Mouse (Mus musculus) gastrocnemius, adult 2 months (tissue): ENCODE data around the gene Rap1gap2. TPM values are rescaled to one million over a fixed set of nuclear protein-coding genes. Genes with fewer than 3 reads are reported as not detected.
A peak's percentile ranks its signal among the peaks of the same experiment; 100 is the strongest.

ENCODE experiments used
- DNase-seq: peaks from one replicate; pipeline ENCODE4 v3.0.0; 2022
- H3K27ac ChIP-seq: fragments of 200-600 bp; 2 replicates; pipeline ENCODE4 v1.8.1; 2022; ENCODE audit warnings: mild to moderate bottlenecking
- H3K4me3 ChIP-seq: fragments of 200-600 bp; 2 replicates; pipeline ENCODE4 v1.8.1; 2022; ENCODE audit warnings: mild to moderate bottlenecking, moderate library complexity
- CTCF ChIP-seq: fragments of 200-600 bp; IDR thresholded peaks from 2 replicates; pipeline ENCODE4 v1.8.1; 2022; ENCODE audit warnings: antibody characterized with exemption, mild to moderate bottlenecking, moderate library complexity
- intact Hi-C: fragments of 180-260 bp; cut with DNase I; formaldehyde crosslinking; loops from one replicate; pipeline ENCODE4 v1.15.1; 2025
- total RNA-seq, 2 experiments: library from RNA; stranded (reverse); gene quantifications; 2 replicates each; pipeline ENCODE4 v1.2.3; 2021

Rap1gap2 gene
- total RNA-seq, 2 experiments from 2014 or later: 6.1 to 7.0 TPM

GRCm38 (mm10) chr11:74638791-74639411, 28.2 kb upstream of the Rap1gap2 start:
- no peak for DNase-seq
- Histone ChIP-seq H3K4me3 (peak overlapping the region; percentile 89), H3K27ac (peak overlapping the region; percentile 92)
- TF ChIP-seq CTCF: no peak
- intact Hi-C loops: loop anchor here (5.0 kb wide), 1 partner anchor 208 kb away; no protein-coding TSS in a partner anchor

DNA sequence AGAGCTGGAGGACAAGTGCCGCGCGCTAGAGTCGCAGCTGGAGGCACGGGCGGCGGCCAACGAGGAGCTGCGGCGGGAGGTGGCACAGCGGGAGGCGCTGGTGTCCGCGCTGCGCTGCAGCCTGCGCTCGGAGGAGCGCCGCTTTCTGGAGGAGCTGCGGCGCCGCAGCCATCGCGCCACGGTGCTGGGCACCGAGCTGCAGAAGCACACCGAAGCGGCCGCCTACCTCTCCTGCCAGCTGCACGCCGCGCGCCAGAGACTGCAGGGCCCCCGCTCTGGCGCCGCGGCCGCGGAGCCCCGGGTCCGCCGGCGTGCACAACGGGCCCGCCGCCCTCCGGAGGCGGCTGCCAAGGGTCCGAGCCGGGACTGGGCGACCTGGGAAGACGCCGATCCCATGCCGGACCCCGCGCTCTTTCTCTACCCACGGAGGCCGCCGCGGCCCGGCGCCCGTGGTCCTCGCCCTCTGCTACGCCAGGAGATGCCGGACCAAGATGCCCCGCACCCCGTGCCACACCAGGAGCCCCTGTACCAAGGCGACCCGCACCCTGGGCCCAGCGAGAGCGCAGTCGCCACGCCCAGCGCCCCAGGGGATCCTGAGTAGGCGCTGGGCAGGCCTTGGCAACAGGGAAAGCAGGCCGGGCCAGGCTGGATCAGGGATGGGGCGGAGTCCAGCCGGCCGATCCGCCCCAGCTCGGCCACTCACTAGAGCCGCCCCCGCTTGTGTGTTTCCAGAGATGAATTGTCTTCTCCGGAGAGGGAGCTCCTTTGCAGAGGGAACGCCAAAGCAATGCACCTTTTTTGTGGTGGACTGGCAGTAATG, 27.5 kb upstream of the Rap1gap2 start:
- DNase-seq: peak; percentile 92
- TF ChIP-seq CTCF: peak; percentile 68
- Histone ChIP-seq H3K4me3 (peak overlapping the region; percentile 89), H3K27ac (peak overlapping the region; percentile 92)
- intact Hi-C loops: loop anchor here (5.0 kb wide), 1 partner anchor 209 kb away; no protein-coding TSS in a partner anchor

DNA sequence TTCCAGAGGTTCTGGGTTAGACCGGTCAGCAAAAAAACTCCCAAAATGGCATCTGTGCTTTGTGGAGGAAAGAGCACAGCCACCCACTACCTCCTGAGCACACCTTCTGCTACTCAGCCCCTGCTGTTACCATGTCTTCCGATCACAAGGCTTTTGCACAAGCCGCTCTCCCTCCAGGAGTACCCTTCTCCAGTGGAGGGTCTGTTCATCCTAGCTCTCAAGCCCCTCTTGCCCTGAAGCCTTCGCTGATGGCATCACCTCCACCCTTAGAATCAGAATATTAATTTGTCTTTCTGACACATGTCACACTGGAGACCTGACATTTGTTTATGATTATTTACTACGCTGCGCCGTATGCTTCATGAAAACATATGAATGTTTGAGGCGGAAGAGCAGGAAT, 26.8 kb upstream of the Rap1gap2 start:
- Histone ChIP-seq H3K27ac (peak overlapping the region; percentile 92), H3K4me3 (peak overlapping the region; percentile 89)
- DNase-seq: no peak
- intact Hi-C loops: loop anchor here (5.0 kb wide), 1 partner anchor 210 kb away; no protein-coding TSS in a partner anchor
- TF ChIP-seq CTCF: no peak

DNA sequence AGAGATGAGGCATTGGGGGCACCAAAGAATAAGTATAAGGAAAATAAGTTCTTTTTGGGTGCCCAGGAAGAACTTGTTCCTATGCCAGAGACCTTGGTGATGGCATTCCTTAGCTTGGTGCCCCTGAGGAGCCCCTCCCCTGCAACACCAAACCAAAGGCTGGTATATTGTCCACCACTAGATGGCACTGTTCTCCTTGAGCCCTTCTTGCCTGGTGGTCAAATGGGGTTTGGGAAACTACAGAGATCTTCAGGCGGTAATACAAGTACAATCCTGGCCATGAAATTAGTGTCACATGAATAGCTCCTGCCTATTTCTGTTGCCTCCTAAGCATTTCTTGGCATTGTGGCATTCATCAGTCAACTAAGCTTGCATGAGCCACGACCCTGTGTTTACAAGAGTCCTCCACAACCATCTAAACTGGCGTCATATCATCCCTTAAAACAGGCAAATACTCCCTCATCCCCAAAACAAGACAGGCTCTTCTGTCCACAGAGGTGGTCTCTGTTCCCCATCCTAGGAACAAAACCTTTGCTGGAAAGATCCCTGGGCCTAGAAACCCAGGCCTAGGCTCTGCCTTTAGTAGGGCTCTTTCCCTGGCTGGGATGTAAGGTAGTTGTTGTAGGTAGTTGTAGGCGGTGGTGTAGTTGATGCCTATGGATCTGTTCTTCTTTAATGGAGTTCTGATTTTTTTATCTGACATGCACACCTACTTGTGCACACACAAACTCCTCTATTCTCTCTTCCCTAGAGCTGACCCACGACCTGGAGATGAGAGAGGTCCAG, 24.0 kb upstream of the Rap1gap2 start:
- intact Hi-C loops: loop anchor here (1.0 to 5.0 kb wide), 3 partner anchors 134 to 213 kb away; no protein-coding TSS in a partner anchor
- H3K27ac ChIP-seq: no peak overlapping the region
- peak; percentile 59 for DNase-seq
- no peak overlapping the region for H3K4me3 ChIP-seq
- peak; percentile 95 for TF ChIP-seq CTCF

- H3K4me3 ChIP-seq: no peak overlapping the region
- TF ChIP-seq CTCF: no peak
- intact Hi-C loops: loop anchor here (5.0 kb wide), 1 partner anchor 185 kb away; no protein-coding TSS in a partner anchor
- no peak for DNase-seq
- H3K27ac ChIP-seq: no peak overlapping the region
Observed at GRCm38 (mm10) chr11:74631880-74632789, 21.4 kb upstream of the Rap1gap2 start.

DNA sequence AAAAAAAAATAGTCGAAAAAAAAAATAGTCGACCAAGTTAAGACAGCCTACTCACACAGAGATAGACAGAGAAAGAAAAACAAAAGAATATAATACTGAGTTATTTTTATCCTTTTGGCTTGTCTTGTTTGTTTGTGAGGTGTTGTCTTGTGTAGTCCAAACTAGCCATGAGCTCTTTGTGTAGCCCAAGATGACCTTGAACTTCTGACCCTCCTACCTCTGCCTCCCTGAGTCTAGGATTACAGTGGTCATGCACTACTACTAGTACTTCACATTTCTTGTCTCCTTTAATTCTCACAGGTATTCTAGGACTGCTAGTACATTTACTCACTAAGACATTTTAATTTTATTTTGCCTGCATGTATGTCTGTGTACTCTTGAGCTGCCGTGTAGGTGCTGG, 16.8 kb upstream of the Rap1gap2 start:
- no peak for DNase-seq
- Histone ChIP-seq H3K4me3 (no peak overlapping the region), H3K27ac (no peak overlapping the region)
- intact Hi-C loops: no loop called here
- no peak for TF ChIP-seq CTCF

DNA sequence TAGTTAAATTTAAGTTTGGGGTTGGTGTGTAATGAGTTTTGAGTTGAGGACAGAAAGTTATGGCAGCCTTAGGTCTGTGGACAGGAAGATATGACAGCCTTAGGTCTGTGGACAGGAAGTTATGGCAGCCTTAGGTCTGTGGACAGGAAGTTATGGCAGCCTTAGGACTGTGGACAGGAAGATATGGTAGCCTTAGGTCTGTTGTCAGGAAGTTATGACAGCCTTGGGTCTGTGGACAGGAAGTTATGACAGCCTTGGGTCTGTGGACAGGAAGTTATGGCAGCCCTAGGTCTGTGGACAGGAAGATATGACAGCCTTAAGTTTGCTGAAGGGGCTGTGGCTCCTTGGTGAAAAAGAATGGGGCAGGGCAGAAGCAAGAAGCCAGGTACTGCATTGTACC, 14.6 kb upstream of the Rap1gap2 start:
- TF ChIP-seq CTCF: no peak
- intact Hi-C loops: no loop called here
- no peak overlapping the region for H3K4me3 ChIP-seq
- H3K27ac ChIP-seq: no peak overlapping the region
- no peak for DNase-seq

- H3K4me3 ChIP-seq: no peak overlapping the region
- DNase-seq: no peak
- H3K27ac ChIP-seq: no peak overlapping the region
- intact Hi-C loops: no loop called here
- TF ChIP-seq CTCF: no peak
Observed at GRCm38 (mm10) chr11:74623693-74624092, 13.0 kb upstream of the Rap1gap2 start.

DNA sequence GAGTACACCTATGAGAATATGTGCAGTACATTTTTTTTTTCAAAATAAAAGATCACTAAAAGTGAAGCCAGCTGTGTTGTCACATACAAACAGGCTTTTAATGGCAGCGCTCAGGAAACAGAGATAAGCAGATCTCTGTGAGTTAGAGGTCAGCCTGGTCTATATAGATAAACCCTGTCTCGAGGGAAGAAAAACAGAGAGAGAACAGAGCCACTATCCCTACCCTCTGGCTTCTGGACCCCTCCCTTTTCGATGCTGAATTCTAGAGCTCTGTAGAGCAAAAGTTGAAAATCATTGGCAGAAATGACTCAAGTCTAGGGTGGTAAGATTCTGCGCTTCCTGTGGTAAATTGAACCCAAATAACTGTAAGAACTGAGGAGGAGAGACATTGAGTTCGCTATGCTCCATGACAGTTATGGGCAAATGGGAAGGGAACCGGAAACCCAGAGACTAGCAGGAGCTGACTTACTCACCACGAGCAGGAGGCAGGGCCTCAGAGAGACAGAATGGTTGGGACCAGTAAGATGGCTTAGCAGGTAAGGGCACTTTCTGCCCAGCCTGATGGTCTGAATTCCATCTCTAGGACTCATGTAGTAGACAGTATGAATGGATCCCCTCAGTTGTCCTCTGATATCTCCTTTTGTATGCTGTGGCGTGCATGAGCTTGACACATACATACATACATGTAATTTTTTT, 11.4 kb upstream of the Rap1gap2 start:
- no peak for DNase-seq
- H3K27ac ChIP-seq: no peak overlapping the region
- intact Hi-C loops: no loop called here
- TF ChIP-seq CTCF: no peak
- no peak overlapping the region for H3K4me3 ChIP-seq

GRCm38 (mm10) chr11:74619956-74620300, 9.2 kb upstream of the Rap1gap2 start:
- no peak for TF ChIP-seq CTCF
- intact Hi-C loops: no loop called here
- Histone ChIP-seq H3K27ac (no peak overlapping the region), H3K4me3 (no peak overlapping the region)
- no peak for DNase-seq

DNA sequence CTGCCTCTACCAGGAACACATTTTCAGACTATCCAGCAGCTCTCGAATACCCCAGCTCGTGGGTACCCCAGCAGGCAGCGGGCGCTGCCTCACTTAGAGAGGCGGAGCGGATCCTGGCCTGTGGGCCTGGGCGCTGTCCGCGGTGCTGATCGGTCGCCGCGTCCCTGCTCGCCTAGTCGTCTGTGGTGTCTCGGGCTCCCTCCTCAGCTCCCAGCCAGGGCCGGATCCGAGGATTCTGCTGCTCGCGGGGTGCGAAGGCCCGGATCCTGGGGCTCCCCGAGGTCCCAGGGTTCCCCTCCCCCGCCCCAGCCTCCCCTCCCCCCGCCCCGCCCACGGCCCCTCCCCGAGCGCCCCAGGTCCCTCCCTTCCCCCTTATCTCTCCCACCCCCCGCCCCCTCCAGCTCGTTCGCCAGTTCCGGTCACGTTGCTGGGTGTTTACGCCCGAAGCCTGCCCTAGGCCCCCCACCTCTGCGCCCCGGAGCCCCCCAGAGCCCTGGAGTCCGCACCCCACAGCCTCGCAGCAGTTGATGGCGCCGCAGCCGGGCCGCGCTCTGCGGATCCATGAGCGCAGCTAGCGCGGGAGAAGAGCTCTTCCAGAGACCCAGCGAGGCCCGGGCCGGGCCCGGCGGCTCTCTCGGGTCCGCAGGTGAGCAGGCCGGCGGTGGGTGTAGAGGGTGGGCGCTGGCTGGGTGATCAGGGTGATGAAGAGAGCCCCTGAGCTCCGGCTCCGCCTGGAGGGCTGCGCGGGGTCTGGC, 8.7 kb upstream of the Rap1gap2 start, which contains the start of gene Ccdc92b:
Gene Ccdc92b (plus strand): TSS at position 405 of the 755 bp plus-strand sequence.
- Histone ChIP-seq H3K4me3 (no peak within 1 kb of the TSS), H3K27ac (no peak within 1 kb of the TSS)
- intact Hi-C loops: no loop called here
- DNase-seq: peak; percentile 82
- no peak for TF ChIP-seq CTCF
